Mouse (Mus musculus) frontal cortex, postnatal 14 days (tissue): ENCODE measurements around the gene Gpat2.

Source experiments
- DNase-seq, 2 experiments: peaks; one replicate each; pipeline ENCODE4 v3.0.0; 2022; ENCODE audit warnings: low spot score in 2 of 2

Gpat2 gene

DNA sequence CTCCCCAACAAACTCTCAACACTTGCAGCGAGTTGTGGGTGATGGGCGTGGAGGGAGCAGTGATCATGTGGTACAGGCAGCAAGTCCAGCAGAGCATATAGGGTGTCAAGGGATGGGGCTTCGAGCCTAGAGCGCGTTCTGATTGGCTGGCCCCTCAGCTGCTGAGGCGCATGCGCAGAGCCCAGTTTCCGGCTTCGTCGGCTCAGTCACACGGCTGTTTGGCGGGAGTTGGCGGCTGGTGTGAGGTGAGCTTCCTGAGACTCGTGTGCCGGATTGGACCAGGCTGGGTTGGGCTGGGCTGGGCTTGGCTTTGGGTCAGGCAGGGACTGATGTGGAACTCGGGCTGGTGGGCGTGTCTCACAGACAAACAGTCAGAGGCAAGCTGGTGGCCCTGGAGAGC, at the start of gene Gpat2:
Gene Gpat2 (plus strand): TSS at position 223 of the 400 bp plus-strand sequence.
- no peak for DNase-seq

DNA sequence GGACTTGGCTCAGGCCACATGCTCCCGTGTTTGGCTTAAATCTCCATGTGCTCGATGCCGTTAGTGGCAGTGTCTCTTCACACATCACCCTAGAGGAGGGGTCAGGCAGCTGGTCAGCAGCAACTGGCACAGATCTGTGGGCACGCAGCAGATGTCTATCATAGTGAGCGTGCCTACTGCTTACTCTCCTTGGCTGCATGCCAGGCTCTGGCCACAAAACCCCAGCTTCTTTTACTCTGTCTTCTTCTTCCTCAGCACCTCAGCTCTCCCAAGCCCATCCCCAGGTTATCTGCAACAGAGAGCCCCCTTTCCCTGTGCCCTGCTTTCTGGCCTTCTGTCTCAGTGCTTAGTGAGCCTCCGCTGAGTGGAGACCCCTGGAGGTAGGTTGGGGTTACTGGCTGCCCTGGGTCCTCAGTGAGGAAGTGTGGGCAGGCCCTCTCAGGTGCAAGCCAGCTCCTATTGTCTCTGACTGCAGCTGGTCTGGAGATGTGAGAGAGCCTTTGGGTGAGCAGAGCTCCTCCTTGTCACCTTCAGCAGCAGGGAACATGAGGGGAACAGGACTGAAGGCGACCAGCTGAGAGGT, 49.1 kb upstream of the Gpat2 start:
- DNase-seq: no peak

DNA sequence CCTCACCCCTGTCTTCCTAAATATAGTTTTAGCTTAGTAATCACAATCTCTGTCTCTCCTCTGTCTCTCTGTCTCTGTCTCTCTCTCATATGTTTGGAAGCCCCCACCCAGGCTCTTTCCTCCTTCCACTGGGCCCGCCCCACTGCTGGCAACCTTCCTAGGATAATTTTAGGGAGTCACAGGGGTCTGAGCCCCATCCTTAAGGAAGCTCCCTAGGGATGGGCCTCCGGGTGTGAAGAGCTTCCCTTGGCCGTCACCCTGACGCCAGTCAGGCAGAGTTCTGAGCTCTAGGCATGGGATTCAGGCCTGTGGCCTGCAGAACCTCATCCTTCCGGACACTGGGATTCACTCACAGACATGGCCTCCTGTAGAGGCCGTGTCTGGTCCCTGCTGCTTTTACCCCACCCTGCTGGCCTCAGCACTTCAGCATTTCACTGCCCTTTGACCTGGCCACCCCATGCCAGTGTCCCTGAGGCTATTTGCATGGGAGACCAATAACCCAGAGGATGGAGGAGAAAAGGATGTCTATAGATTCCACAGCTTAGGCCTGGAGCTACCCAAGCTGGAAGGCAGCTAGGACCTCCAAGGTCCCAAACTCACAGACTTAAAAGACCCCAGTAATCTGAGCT, 48.5 kb upstream of the Gpat2 start:
- DNase-seq: no peak

DNA sequence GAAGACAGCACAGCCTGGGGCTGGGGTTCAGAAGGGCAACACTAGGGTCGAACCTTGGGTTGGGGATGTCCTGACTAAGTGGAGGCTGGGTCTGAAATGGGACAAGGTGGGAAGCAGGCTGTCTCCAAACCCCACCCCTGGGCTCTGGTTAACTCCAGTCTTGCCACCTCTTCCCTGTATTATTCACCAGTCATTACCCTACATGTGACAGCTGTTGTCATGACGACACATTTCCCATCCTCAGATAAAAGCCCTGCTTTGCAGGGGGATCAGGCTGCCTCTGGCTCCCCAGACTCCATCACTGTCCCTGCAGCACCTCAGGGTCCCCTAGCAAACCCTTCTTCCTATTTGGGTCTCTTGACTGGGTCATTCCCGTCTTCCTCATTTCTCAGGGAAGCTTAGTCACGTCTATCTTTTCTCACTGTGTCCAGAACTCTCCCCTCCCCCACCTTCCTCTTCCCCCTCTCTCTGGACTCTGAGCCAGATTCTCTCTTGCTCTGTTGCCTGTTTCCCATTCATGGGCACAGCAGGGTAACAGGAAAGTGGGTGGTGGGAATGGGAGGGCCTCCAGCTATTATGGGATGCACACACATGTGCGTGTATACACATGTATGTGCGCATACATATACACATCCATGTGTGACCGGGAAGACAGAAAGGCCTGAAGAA, 46.9 kb upstream of the Gpat2 start:
- DNase-seq: no peak

DNA sequence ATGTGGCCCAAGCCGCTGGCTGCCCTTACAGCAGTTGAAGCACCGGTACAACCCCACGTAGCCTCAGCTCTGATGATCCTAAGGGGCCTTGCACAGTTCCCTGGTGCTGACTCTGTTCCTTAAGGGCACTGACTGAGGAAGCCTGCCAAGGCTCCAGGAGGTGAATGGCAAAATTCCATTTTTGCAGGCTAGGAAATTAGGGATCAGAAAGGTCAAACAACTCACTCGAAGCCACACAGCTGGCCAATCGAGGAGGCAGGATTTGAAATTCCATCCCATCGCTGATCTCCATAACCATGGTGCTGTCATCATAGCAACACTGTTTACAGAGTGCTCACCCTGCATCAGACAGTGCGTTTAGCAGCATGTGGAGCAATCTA, 46.4 kb upstream of the Gpat2 start:
- DNase-seq: no peak

DNA sequence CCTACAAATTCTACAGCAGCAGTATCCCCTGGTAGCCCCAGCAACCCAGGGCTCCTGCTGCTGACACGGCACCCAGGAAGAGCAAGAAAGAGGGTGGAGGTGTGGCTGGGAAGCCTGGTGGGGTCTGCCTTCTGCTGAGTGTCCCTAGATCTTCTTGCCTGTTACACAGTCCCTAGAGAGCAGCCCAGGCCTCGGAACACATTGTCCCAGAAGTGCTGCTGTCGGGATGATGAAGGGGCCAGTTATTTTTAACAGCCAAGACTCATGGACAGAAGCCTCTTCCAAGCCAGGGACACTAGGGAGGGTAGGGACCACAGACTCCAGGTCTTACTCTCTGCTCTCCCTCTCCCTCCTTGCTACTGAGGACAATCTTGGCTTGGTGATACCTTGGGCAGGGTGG, 45.7 kb upstream of the Gpat2 start:
- DNase-seq: no peak

DNA sequence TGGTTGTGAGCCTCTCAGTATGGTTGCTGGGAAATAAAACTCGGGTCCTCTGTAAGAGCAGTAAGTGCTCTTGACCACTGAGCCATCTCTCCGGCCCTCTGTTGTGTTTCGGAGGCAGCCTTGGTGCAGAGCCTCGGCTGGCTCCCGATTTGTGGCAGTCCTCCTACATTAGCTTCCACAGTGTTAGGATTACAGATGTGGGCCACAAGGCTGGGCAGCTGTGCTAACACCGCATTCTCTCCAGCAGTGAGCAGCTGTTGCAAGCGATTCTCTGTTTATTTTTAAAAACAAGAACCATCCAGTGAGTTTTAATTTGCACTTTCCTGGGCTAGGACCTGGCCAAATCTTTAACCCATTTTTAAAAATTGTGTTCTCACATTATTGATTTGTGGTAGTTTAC, 41.1 kb upstream of the Gpat2 start:
- DNase-seq: no peak

DNA sequence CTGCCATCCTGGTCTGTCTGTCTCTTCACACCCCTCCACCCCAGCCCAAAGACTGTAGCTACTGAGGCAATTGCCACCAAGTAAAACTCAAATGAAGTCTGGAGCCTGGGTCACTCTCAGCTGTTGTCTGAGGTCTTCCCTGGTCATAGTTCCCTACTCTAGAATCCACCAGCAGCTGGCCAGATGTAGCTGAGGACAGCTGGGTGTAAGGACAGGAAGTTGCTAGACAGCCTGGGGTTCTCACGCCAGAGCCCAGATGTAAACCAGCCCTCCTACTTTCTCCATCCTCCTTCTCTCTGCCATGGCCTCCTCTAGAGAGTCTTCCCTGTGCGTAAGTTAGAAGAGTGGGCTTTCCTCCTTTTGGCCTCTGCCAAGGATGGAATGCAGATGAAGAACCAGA, 37.5 kb upstream of the Gpat2 start:
- DNase-seq: no peak

DNA sequence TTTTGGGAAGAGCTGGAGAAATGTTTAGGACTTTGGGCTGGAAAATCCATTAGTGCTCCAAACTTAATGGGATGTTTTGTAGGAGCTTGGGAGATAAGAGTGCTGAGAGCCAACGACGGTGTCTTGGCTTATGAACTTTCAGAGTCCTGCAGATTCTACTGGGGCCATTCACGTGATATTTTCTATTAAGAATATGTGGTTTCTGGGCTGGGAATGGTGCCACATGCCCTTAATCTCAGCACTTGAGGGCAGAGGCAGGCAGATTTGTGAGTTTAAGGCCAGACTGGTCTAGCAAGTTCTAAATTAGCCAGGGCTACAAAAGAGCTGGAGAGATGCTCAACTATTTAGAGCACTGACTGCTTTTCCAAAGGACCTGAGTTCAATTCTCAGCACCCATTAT, 34.6 kb upstream of the Gpat2 start:
- DNase-seq: no peak

DNA sequence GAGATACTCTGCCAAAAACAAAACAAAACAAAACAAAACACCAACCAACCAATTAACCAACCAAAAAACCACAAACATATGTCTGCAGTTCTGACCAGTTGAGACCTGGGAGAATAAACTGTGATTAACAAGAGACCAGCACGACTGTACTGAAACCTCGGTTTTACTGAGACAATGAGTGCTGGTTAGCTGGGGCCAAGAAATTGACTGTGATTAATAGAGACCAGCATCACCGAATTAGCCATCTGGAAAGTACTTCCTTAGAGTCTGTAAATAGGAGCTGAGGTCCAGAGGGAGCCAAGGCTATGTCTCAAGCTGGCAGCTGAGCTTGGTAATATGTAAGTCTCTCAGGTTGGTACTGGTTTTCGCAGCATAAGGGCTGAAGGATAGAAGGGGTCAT, 34.2 kb upstream of the Gpat2 start:
- no peak for DNase-seq

DNA sequence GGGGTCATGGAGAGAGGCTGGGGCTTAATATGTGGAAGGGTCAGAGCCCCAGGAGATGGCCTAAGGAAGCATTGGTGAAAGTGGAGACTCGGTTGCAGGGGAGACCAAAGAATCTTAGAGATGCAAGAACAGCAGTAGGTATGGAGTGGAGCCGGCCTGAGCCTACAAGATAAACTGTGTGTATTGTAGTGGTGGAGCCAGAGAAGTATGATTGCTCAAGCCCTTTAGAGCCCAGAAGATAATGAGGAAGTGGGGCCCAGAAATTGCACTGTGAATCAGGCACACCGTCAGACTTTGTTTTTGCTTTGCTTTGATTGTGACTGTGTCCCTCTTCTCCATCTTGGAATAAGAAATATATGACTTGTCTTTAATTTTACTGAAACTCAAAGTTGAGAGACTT, 33.7 kb upstream of the Gpat2 start:
- no peak for DNase-seq

DNA sequence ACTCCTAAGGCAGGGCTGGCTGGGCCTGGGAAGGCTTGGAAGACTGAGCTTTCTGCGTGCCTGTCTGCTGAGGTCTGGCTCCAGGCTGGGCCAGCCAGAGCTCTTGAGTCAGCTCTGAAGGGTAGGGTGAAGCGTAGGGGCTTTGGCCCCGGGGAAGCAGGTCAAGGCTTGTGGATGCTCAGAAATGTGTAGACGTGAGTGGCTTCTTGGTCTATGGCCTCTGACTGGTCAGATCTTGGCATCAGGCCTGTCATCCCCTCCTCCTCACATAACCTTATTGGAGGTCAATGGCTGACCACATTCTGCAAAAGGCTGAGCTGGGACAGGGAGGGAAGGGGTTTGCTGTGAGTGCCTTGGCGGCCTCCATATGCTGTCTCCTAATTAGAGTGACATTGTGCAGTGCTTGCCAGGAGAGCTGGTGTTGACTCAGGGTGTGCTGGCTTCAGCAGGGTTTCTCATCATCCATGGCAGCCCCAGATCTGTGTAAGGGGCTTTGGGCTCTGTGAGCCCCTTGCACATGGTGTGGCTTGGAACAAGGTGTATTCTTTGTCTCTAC, 30.3 kb upstream of the Gpat2 start:
- DNase-seq: no peak

DNA sequence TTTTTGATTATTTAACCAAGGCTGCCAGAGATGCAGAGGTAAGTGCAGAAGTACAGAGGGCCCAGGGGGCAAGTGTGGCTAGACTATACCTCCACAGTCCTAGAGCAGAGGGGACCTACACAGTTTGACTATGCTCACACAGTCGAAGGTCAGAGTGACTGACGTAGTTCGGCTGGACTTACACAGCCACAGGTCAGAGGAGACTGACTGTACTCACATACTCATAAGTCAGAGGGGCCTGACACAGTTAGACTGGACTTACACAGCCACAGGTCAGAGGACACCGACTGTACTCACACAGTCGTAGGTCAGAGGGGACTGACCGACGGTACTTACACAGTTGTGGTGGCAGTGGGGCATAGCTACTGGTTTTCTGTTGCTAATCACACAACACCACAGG, 26.3 kb upstream of the Gpat2 start:
- no peak for DNase-seq

DNA sequence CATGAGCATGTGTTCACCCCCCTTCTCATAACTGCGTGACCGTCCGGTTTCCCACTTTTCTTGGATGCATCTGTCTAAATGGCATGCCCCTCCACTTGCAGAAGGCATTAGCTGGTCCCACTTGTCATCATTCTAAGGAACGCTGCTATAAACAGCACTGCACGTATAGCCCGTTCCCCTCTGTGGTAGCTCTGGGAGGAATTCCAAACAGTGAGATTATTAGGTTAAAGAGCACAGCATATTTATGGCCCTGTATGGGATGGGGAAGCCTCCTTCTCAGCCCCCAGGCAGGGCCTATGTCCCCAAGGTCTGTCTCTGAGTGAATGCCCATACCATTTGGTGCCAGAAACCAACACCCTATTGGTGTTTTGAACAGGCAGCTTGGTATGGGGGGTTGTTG, 13.9 kb upstream of the Gpat2 start:
- no peak for DNase-seq

DNA sequence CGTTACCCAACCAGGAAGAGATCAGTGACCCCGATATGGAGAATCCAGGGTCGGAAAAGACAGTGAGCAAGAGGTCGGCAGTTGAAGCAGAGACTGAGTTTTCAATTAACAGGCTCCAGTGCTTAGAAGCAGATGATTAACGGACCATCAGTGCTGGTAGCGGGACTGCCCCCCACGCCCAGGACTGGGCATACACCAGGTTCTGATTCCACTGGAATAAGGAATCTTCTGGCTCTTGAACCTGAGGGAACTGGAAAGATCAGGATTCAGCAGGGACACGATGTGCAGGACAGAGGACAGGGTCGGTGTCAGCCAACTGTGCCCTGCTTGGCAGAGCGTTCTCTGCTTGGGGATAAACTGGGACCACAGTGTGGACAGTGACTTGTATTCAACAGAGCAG, 9.2 kb upstream of the Gpat2 start:
- no peak for DNase-seq

DNA sequence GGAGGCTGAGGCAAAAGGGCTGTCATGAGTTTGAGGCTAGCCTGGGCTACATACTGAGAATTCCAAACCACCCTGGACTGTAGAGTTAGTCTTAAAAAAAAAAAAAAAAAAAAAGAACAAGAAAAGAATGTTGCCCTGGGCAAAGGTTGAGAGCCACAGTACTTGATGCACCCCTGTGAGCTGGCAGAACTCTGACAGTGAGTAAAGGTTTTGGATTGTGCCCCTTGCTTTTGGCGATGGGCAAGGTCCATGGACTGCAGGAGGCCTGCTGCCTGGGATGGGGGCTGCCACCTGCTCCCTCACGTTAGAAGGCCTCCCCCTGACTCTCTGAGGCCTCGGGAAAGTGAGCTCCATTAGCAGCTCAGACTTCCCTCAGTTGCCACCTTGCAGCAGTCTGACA, 8.3 kb upstream of the Gpat2 start:
- no peak for DNase-seq

DNA sequence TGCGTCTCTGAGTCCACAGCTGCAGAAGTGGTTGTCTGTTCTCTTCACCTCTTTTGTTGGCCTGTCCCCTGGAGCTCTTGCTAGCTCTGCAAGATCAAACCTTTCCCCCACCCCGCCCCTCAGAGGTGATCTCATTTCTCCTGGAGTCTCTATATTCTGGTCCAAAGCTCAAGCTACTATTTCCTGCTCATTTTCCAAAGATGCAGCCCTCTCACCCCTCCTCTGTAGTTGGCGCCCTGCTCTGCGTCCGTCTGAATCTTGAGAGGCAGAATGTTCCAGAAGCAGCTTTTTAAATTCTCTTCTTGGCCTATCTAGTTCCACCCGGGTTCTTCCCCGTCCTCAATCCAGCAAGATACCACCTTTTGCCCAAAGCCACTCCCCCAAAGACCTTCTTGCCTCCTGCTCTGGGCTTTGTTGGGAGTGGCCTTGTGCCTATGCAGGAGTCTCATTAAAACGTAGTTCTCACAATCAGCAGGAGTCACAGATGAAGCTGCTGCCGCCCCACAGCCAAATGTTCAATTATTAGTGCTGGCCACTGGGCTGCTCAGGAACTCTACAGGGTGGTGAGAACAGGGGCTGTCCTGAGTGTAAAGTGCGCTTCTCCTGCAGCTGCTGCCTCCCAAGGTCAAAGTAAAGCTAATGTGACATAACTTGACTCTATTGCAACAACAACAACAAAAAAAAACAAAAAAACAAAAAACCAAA, 6.6 kb upstream of the Gpat2 start:
- no peak for DNase-seq

DNA sequence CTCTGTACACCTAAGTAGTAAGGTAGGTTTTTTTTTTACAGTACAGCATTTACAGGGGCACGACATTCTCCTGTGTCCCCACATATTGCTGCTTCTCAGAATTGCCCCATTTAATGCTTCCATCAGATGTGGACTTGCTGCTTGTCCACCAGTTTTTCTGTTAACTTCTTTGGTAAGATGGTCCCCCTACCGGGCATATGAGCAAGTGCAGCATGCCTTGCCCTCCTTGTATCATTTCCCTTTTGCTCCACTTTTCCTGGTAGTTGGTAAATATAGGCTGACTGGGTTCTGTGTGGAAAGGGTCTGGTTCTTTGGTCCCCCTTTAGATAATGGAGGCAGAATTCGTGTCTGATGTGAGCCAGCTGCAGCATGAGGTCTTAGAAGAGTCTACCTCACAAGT, 5.2 kb downstream of the Gpat2 start:
- peak in 1 of 2 experiments; percentile 43 for DNase-seq

DNA sequence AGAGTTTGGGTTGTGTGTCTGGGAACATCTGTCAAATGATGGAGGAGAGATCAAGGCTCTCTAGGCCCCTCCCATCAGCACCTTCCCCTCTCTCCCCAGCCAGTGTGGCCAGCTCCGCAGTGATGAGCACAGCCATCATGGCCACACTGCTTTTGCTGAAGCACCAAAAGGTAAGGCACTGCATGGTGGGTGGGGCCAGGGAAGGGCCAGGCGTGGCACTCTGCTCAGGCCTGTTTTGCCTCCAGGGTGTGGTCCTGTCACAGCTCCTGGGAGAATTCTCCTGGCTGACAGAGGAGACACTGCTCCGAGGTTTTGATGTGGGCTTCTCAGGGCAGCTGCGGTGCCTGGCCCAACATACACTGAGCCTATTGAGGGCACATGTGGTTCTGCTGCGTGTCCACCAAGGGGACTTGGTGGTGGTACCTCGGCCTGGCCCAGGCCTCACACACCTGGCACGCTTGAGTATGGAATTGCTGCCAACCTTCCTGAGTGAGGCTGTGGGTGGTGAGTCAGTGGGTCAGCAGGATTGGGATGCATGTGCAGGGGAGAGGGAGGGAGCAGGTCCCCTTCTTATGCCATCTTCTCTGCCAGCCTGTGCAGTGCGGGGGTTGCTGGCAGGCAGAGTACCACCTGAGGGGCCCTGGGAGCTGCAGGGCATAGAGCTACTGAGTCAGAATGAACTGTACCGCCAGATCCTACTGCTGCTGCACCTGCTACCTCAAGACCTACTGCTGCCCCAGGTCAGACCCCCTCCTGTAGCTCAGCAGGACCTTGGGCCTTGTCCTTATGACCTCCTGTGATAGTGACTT, 8.7 kb downstream of the Gpat2 start:
- no peak for DNase-seq

DNA sequence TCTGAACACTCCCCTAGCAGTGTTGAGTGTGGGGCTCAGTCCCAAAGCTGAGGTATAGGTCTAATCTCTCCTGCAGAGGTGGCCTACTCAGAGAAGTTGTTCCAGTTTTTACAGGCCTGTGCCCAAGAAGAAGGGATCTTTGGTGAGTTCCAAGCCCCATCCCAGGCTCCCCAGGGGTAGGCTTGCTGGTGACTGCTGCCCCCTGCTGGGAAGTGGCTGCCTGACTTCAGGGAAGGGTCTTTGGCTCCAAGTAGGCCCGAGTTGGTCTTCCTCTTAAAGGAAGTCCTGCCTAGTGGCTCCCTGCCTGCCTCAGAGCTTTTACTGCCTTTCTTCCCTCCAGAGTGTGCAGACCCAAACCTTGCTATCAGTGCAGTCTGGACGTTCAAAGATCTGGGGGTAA, 10.1 kb downstream of the Gpat2 start:
- DNase-seq: no peak

DNA sequence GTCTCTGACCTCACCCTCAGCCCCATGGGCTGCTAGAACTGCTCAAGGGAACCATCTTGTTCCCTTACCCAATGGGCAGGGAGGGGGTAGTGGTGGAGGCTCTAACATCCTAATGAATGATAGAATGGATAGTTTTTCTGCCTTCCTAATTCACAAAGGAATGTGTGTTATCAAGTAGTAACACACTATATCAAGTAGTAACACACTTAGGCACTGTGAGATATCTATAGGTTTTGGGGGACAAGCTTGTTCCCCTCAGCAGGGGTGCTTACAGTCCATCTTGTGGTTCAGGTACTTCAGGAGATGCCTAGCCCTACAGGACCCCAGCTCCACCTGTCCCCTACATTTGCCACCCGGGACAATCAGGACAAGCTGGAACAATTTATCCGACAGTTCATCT, 10.6 kb downstream of the Gpat2 start:
- no peak for DNase-seq

DNA sequence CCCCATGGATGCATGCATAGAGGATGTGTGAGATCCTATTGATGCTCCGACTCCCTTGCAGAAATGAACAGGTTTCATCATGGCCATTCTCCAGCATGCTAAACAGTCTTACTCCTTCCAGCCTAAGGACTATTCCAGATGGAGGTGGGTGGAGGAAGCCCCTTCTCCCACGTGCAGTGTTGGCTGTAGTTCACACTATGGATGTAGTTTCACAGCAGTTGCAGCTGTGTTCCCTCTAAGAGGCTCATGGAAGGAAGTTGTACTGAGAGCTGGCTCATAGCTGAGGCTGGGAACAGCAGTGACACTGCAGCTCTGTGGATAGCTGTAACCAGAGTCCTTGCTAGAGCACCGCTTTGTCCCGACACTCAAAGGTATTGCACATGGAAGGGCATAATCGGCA, 12.7 kb downstream of the Gpat2 start:
- DNase-seq: peak; percentile 17 to 53
